Mouse (Mus musculus) thymus, adult 2 months (tissue): Measurements from ENCODE around the gene Crb3. TPM values are rescaled to one million over a fixed set of nuclear protein-coding genes. Genes with fewer than 3 reads are reported as not detected.

Source experiments
- DNase-seq: peaks from one replicate; pipeline ENCODE4 v3.0.0; 2021
- H3K27ac ChIP-seq: fragments of 200-500 bp; 2 replicates; pipeline ENCODE4 v1.5.1; 2012; ENCODE audit warnings: low read length, control low read depth; ENCODE audit not compliant: control insufficient read depth, insufficient read depth
- H3K27me3 ChIP-seq: fragments of 200-500 bp; 2 replicates; pipeline ENCODE4 v1.6.1; 2012; ENCODE audit warnings: mild to moderate bottlenecking, low read length, moderate library complexity, mixed read lengths; ENCODE audit not compliant: control insufficient read depth, insufficient read depth
- H3K36me3 ChIP-seq: fragments of 200-500 bp; 2 replicates; pipeline ENCODE4 v1.6.1; 2012; ENCODE audit warnings: mild to moderate bottlenecking, low read length, moderate library complexity; ENCODE audit not compliant: control insufficient read depth, insufficient read depth
- H3K4me1 ChIP-seq: fragments of 200-500 bp; replicated peaks from 2 replicates; pipeline ENCODE4 v1.6.1; 2012; ENCODE audit warnings: low read length; ENCODE audit not compliant: control insufficient read depth, insufficient read depth
- H3K4me3 ChIP-seq: fragments of 200-500 bp; 2 replicates; pipeline ENCODE4 v1.5.1; 2012; ENCODE audit warnings: mild to moderate bottlenecking, low read length, control low read depth, moderate library complexity; ENCODE audit not compliant: control insufficient read depth, insufficient read depth
- CTCF ChIP-seq: fragments of 200-500 bp; IDR thresholded peaks from 2 replicates; pipeline ENCODE4 v1.5.1; 2012; ENCODE audit warnings: mild to moderate bottlenecking, control low read depth, low read length, moderate library complexity, borderline replicate concordance; ENCODE audit not compliant: control insufficient read depth, poor library complexity, insufficient read depth; ENCODE audit errors: extremely low read depth
- POLR2A ChIP-seq: fragments of 200-500 bp; IDR thresholded peaks from 2 replicates; pipeline ENCODE4 v1.6.1; 2012; ENCODE audit warnings: mild to moderate bottlenecking, low read length, control low read depth, moderate library complexity; ENCODE audit not compliant: control insufficient read depth, poor library complexity, insufficient read depth; ENCODE audit errors: extremely low read depth
- WGBS: fragments of 180-500 bp; shearing (Covaris S2); methylation state at CpG from one replicate; pipeline ENCODE4 v1.1.7; 2018; 5-methylcytosine and 5-hydroxymethylcytosine counted together
- polyA plus RNA-seq: library from polyadenylated mRNA; depleted of rRNA; stranded (reverse); fragments of >200 nt; gene quantifications from 2 replicates; pipeline ENCODE4 v1.2.3, GENCODE M21; 2012

The Crb3 gene
- polyA plus RNA-seq, 1 experiment, result 5.9 TPM

- no peaks in the 10 kb centered on the region for H3K36me3 ChIP-seq
- H3K4me3 ChIP-seq, result no peak overlapping the region
- TF ChIP-seq CTCF (no peak), POLR2A (no peak)
- H3K4me1 ChIP-seq, result peaks cover 26% of the 10 kb centered on the region
- 31% methylated on average over 10 of the region's 10 CpGs for WGBS
- peaks cover 3% of the 10 kb centered on the region; the same call in 1 of the 2 replicates for H3K27me3 ChIP-seq
- DNase-seq, result peak; percentile 22
- H3K27ac ChIP-seq, result no peak overlapping the region
Measured at GRCm38 (mm10) chr17:57061069-57061468, 2.2 kb downstream of the Crb3 start.

- WGBS, result 2% methylated on average over 39 of the region's 39 CpGs
- peaks cover 26% of the 10 kb centered on the region for H3K4me1 ChIP-seq
- H3K4me3 ChIP-seq, result peak overlapping the region; percentile 11
- no peak for TF ChIP-seq POLR2A
- peak; percentile 49 for DNase-seq
- H3K27ac ChIP-seq, result no peak overlapping the region
- H3K36me3 ChIP-seq, result no peaks in the 10 kb centered on the region; the same call in 1 of the 2 replicates
- peaks cover 3% of the 10 kb centered on the region; the same call in 1 of the 2 replicates for H3K27me3 ChIP-seq
Measured at GRCm38 (mm10) chr17:57062011-57062521, 3.2 kb downstream of the Crb3 start.

- peaks cover 26% of the 10 kb centered on the region for H3K4me1 ChIP-seq
- TF ChIP-seq POLR2A (no peak), CTCF (no peak)
- no peaks in the 10 kb centered on the region; the same call in 1 of the 2 replicates for H3K36me3 ChIP-seq
- WGBS, result 21% methylated on average over 22 of the region's 22 CpGs
- no peak overlapping the region for H3K27ac ChIP-seq
- H3K4me3 ChIP-seq, result peak overlapping the region; percentile 11
- DNase-seq, result no peak
- peaks cover 3% of the 10 kb centered on the region; the same call in 1 of the 2 replicates for H3K27me3 ChIP-seq
Measured at GRCm38 (mm10) chr17:57062548-57062947, 3.6 kb downstream of the Crb3 start.

GRCm38 (mm10) chr17:57063031-57063430 is 4.1 kb downstream of the Crb3 start:
- TF ChIP-seq CTCF (no peak), POLR2A (no peak)
- Histone ChIP-seq H3K27ac (no peak overlapping the region), H3K4me3 (no peak overlapping the region), H3K36me3 (no peaks in the 10 kb centered on the region; the same call in 1 of the 2 replicates), H3K4me1 (peaks cover 24% of the 10 kb centered on the region), H3K27me3 (peaks cover 3% of the 10 kb centered on the region; the same call in 1 of the 2 replicates)
- WGBS, result 86% methylated on average over 8 of the region's 8 CpGs
- no peak for DNase-seq

- Histone ChIP-seq H3K27ac (no peak overlapping the region), H3K27me3 (peaks cover 3% of the 10 kb centered on the region; the same call in 1 of the 2 replicates), H3K4me3 (no peak overlapping the region), H3K36me3 (peaks cover 12% of the 10 kb centered on the region), H3K4me1 (peaks cover 7% of the 10 kb centered on the region)
- DNase-seq, result no peak
- WGBS, result 93% methylated on average over 5 of the region's 5 CpGs
- no peak for TF ChIP-seq CTCF
Measured at GRCm38 (mm10) chr17:57066908-57067307, 8.0 kb downstream of the Crb3 start.

GRCm38 (mm10) chr17:57070272-57070671 is 11.4 kb downstream of the Crb3 start:
- DNase-seq, result no peak
- Histone ChIP-seq H3K27me3 (no peaks in the 10 kb centered on the region), H3K4me3 (no peak overlapping the region), H3K27ac (no peak overlapping the region), H3K4me1 (peaks cover 11% of the 10 kb centered on the region), H3K36me3 (peaks cover 12% of the 10 kb centered on the region)
- no peak for TF ChIP-seq CTCF
- TF ChIP-seq POLR2A, result no peak
- 48% methylated on average over 9 of the region's 9 CpGs for WGBS

GRCm38 (mm10) chr17:57070699-57071098 is 11.8 kb downstream of the Crb3 start:
- peaks cover 12% of the 10 kb centered on the region for H3K36me3 ChIP-seq
- peaks cover 12% of the 10 kb centered on the region for H3K4me1 ChIP-seq
- H3K4me3 ChIP-seq, result no peak overlapping the region
- whole genome bisulfite sequencing, result 79% methylated on average over 11 of the region's 11 CpGs
- H3K27me3 ChIP-seq, result no peaks in the 10 kb centered on the region
- no peak overlapping the region for H3K27ac ChIP-seq
- no peak for DNase-seq
- TF ChIP-seq CTCF (no peak), POLR2A (no peak)
